Mouse (Mus musculus): Measurements from ENCODE around the gene Ddn.

The Ddn gene

DNA sequence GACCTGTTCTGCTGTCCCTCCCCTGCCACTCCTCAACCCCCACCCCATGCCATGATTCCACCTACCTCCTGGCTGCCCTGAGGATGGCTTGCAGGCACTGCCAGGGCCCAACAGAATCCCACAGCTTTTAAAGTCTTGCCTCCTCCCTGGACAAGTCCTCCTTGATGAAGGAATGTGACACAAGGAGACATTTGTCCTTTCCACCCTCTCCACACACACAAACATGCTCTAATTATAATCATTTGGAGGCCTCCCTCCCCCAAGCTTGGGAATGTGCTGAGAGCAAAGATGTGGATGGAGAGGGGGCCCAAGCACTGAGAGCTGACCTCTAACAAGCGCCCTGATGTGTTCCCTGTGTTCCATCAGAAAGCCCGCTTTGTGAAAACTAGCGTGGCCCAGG is at the start of gene Ddn:
Gene Ddn (minus strand): TSS at position 101 of the 400 bp plus-strand sequence.
- DNase-seq = no peak

DNA sequence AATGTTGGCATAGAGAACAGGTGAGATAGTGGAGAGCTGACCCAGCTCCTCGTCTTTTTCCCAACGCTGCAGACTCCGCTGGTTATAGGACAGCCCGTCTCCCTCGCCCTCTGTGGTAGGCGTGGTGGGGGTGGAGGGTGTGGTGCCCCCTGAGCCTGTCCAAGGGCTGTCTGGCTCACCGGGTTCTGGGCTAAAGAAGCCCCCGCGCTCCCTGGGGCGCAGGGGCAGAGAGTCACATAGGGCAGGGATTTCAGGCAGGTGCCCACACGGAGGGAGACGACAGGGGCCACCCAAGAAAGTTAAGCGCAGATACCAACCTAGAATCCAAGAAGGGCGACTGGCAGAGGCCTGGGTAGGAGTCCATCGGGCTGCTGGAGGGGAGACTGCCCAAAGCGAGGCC is 44.9 kb upstream of the Ddn start:
- DNase-seq = peak in 1 of 2 experiments; percentile 3

DNA sequence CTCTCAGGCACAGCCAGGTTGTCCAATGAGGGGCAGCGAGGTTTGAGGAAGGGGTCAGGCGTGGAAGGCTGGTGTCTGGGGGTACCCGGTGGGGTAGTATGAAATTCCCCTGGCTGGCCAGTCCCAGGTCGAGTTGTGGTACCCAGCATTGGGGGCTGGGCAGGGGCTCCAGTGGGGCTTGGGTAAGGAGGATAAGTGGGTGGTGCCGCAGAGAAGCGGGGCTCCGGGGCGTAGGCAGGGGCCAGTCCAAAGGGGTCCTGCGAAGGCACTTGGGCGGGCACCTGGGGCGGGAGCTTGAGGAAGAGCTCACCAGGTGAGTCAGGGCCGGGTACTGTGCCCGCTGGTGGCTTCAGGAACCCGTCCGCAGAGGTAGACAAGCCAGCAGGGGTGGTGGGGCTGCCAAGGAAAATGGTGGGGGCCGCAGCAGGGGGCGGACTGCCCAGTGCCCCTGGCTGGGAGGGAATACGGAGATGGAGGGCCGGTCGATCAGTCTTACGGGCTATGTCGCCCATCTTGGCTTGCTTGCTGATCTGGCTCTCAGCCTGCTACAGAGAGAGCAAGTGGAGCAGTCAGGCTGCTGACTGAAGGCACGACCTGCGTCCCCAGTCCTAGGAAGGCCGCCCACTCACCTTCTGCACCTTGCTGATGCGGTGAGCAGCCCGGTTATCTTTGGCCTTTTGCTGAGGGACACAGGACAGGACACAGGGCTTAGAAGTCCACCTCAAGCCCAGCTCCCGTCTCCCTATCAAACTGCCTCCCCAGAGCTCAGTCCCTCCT is 44.1 kb upstream of the Ddn start:
- no peak for DNase-seq

DNA sequence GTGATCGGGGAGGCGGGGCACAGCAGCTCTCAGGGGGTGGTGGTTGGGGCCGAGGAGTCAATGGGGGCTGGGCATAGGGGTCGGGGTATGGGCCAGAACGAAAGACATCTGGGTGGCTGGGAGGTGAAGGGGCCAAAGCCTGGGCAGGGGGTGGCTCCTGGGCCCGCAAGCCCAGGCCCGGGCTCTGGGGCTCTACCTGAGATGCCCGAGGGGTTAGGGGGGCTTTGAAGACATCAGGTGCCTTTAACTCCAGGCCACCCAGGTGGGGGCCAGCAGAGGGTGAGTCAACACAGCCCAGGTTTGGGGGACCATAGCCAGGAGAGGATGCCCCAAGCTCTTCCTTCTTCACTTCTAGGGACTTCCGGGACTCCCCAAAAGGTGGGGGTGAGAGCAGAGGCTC is 43.4 kb upstream of the Ddn start:
- DNase-seq = no peak

DNA sequence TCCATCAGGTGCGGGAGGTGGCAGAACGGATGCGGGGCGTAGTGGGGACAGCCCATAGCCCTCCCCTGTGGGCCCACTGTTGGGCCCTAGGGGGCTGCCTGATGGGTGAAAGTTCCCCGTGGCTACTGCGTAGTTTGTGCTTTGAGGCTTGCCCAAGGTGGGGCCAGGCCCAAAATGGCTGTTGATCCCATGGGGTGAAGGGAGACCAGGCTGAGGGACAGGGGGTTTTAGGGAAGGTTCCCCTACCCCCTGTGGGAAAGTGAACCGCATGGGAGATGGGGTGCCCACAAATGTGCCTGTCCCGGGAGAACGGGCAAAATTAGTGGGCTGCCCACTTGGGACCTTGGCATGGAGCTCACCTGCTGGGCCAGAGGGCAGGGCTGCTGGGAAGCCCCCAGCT is 42.8 kb upstream of the Ddn start:
- peak in 1 of 2 experiments; percentile 3 for DNase-seq

DNA sequence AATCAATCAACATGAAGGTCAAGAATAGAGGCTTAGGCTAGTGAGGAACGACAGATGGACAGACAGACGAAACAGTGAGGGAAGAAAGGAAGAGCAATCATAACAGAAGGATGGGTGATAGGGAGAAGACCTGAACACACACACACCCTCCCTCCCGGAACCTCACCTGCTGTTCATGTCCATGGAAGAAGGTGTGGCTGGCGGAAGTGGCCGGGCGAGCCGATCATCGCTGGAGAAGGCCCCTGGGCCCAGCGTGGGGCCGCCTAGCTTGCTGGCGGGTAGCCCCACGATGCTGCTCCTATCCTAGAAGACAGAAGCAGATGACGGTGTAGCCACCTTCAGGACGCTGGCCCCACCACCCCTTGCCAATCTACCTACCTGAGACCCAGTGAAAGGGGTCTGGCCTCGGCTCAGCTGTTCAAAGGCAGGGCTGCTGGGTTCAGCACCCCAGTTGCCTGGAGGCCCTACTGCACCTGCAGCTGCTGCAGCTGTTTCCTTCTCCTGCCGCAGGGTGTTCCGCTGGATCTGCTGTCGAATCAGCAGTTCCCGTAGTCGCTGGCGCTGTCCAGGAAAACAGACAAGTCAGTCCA is 42.0 kb upstream of the Ddn start:
- no peak for DNase-seq

DNA sequence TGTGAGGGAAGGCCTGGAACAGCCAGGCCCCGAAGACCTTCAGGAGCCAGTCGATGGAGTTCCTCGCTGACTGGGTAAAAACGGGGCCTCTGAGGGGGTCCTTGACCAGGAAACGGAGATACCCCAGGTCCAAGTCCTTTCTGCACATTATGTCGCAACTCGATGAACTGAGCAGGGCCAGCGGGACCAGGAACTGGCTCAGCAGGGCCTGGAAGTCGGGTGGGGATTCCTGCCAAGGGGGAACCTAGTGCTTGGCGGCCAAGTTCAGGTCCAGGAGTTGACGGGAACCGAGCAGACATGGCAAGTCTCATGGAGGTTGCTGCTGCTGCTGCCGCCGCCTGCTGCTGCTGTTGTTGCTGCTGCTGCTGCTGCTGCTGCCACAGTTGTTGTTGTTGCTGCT is 41.4 kb upstream of the Ddn start:
- DNase-seq = peak in 1 of 2 experiments; percentile 14

DNA sequence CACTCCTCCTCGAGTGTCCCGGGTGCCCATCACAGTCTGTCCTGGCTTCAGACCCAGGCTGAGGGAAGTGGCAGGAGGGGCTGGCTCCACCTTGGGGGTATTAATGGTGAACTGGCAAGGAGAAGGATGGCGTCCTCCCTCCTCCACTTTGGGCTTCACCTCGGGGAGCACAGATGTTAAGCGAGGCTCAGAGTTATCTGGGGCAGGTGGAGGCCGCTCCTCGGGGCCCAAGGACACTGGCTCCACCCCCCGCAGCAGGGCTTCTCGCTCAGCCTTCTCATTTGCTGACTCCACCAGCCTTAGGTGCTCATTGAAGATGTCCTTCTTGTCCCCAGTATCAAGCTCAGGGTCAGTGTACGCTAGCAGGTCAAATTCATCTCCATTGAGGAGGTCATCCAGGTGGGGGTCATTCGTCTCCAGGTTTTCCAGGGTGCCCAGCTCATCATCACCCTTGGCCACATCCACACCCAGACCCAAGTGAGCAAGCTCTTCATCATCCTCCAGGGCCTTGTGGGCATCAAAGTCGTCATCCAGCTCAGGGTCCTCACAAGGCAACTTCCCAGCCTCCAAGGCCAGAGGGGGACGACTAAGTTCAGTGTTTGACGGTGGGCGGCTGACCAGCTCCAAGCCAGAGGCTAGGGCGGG is 40.8 kb upstream of the Ddn start:
- no peak for DNase-seq

DNA sequence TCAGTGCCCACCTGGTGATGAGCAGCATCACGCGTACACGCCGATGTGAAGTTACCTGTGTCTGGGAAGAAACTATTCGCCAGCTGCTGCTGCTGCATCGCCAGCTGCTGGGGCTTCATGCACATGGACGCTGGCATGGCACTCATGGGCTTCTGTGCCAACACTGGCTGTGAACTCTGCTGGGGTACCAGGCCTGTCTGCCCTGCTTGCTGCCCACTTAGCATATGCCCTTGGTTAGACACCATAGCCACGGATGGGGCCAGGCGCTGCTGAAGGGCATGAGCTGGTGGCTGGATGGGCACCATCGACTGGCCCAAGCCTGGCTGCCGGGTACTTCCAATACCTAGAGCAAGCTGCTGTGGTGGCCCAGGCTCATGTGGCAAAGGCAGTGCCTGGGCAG is 39.9 kb upstream of the Ddn start:
- DNase-seq = no peak

DNA sequence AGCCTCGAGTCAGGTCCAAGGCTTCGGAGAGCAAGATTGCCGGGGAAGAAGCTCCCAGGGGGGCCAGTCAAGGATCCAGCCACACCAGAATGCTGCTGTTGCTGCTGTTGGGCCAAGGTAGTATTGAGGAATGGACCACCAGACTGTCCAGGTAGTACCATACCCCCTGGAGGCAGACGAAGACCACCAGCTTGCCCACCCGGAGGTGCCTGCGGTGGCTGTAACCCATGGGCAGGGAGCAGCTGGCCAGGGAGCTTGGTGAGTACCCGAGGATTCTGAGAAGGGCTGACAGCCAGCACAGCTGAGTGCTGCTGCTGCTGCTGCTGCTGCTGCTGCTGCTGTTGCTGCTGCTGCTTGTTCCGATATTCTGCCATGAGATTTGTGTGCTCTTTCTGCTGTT is 36.9 kb upstream of the Ddn start:
- no peak for DNase-seq

DNA sequence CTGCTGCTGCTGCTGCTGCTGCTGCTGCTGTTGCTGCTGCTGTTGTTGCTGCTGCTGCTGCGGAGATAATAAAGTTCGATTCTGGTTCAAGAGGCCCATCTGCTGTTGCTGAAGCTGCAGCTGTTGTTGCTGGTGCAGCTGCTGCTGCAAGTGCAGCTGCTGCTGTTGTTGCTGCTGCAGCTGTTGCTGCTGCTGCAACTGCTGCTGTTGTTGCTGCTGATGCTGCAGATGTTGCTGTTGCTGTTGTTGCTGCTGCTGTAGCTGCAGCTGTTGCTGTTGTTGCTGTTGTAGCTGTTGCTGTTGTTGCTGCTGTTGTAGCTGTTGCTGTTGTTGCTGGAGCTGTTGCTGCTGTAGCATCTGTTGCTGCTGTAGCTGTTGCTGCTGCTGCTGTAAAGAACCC is 35.9 kb upstream of the Ddn start:
- DNase-seq = no peak

DNA sequence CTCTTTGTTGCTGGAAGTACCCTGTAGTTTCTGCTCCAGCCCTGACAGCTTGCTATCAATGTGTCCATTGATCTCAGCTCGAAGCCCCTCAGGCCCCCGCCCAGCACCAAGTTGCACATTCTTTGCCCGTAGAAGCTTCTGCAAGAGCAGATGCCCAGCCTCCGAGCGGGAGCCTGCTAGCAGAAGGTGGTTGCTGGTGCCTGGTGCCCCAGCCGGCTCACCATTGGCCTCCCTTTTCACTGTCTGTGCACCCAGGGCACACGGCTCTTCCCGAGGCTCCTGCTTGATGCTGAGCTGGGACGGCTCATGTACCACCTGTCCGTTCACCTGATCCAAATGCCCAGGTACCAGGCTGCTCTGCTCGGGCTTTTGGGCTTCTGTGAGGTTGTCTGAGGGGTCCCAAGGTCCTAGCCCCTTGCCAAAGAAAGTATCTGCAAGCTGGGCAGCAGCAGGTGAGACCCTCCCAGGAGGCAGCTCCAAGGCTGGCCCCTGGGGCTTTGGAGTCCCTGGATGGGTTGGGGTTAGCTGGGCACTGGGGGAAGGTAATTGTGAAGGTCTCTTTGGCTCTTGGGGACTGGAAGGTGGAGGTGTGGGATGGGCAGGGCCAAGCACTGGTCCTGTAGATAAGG is 34.4 kb upstream of the Ddn start:
- DNase-seq = no peak

DNA sequence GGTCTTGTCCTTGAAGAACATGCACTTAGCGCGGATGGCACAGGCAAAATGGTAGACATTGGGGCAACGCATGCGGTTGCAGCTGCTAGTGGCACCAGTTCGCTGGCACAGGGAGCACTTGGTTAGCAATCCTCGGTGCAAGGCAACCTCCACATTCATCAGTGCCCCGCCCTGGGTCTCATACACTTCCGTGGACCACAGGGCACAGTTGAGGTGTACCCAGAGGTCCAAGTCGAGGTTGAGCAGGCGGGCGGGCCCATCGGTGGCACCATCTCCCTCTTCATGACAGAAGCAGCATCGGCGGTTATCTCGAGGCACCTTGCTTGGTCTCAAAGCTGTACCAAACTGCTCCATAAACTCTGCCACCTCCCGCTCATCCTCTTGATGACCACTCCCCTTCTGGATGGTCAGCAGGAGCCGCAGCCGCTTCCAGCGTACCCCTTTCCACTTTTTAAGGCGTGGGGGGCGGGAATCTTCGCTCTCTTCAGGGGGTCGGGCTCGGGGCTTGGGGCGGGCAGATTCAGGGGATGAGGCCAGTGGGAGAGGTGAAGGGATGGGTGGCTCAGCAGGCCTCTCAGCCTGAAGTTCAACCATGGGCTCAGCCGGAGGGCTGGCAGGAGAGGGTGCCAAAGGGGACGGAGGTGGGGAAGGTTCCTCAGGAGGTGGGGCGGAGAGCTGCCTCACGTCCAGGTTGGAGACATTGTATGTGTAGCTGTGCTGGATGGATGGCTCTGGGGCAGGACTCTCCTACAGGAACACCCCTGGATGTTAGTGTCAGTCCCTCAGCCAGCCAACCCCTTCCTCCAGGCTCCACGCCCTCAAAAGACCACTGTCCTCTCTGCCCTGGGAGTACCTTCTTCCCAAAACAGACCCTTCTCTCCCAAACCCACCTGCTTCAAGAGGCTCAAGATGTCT is 30.6 kb upstream of the Ddn start:
- peak in 1 of 2 experiments; percentile 5 for DNase-seq

DNA sequence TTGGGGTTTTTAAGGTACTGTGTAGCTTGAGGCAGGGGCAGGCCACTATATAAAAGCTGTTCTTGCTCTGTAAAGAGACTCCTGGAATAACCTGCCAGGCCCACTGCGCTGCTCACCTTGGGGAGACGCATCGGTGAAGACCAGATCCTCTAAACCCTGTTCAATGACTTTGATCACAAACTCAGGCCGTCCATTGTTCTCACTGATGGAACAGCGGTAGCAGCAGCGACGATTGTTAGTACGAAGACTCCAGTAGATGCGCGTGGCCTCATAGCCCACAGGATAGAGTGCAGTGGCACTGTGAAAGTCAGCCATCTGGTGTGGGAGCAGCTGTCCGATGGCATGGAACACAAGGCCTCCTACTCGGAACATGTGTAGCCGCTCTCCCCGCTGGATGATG is 29.9 kb upstream of the Ddn start:
- no peak for DNase-seq

DNA sequence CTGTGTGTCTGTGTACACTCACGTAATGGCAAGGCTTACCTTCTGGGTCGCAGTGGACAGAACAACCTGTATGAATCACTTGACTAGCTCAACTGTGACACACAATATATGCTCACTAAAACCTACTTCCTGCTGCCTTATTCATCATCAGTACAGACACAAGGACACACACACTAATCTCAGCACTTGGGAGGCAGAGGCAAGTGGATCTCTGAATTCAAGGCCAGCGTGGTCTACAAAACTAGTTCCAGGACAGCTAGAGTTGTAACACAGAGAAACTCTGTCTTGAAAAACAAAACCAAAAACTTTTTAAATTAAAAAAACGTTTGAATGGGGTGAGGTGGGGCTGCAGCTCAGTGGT is 28.4 kb upstream of the Ddn start:
- no peak for DNase-seq

DNA sequence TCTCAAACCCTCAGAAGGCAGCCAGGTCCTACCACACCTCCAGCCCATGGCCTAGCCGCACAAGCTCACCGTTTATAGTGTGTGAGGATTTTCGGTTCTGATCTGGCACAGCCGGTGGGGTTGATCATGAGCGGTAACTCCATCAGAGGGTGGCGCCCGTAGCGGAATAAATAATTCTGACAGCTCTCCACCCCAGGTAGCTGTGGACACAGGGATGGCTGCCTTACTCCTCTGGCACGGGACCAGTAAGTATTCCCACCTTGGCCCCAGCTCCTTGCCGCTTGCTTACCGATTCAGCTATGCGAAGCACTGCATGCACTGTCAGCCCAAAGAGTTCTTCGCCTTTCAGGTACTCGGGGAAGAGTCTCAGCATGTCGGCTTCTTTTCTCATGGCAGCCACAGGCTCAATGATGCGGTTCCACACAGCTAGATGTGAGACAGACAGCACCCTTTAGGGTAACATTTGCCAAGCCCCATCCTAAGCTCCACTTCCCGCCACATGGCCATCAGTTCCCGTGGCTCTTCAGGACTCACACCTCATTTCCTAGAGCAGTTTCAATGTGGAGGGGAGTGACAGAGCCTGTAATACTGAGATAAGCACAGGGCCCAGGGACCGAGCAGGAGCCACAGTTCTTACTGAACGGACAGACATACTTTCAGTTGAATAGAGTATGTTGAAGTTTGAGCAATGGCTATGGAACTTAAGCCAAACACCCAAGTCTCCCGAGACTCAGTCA is 27.9 kb upstream of the Ddn start:
- no peak for DNase-seq

DNA sequence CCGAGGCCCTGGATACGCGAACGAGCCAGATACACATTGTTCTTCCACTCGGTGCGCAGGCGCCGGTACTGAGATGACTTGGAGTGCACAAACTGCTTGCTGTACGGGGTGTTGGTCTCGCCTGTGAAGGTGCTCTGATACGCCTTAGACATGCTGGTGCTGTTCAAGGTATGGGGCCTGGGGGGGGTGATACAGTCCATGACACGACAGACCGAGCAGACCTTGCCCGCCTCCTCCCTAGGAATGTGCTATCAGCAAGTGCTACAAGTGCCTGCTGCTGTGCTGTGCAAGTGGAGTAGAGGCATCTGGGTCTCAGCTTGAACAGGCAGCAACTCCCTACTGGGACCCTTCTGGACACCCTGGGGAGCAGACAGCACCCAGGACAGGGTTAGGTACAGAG is 26.0 kb upstream of the Ddn start:
- DNase-seq = no peak

DNA sequence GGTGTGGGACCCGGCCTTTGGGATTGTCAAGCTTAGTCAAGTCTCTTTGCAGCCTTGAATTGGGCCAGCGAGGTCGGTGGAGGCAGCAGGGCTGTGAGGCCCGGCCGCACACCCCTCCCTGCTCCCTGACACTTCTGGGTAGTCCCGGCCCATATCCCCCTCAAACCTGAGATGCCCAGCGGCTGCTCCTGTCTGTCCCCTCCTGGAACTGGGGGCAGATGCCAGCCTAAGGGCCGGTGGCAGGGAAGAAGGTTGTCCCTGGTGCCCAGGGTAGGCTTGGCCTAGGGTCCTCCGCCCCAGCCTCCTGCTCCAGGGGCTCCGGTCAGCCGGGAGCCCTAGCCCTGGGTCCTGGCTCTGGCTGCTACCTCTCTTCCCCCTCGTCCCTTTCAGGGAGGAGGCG is 24.8 kb upstream of the Ddn start:
- DNase-seq = no peak

DNA sequence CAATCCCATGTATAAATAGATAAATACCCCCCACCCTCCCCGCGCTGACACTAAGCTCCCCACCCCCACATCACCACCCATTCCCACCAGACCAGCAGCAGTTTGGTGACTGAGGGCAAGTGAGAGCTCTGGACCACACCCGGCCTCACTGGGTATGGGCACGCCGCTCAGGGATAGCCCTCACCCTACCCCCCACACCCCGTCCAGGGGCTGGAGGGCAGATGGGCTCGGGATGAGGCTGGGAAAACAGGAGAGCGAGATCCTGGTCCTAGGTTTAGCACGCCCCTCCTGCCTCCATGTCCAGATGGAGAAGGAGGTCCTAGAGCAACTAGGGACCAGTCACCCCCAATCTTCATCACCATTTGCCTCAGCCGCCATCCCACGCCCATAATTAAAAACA is 24.0 kb upstream of the Ddn start:
- DNase-seq = no peak

DNA sequence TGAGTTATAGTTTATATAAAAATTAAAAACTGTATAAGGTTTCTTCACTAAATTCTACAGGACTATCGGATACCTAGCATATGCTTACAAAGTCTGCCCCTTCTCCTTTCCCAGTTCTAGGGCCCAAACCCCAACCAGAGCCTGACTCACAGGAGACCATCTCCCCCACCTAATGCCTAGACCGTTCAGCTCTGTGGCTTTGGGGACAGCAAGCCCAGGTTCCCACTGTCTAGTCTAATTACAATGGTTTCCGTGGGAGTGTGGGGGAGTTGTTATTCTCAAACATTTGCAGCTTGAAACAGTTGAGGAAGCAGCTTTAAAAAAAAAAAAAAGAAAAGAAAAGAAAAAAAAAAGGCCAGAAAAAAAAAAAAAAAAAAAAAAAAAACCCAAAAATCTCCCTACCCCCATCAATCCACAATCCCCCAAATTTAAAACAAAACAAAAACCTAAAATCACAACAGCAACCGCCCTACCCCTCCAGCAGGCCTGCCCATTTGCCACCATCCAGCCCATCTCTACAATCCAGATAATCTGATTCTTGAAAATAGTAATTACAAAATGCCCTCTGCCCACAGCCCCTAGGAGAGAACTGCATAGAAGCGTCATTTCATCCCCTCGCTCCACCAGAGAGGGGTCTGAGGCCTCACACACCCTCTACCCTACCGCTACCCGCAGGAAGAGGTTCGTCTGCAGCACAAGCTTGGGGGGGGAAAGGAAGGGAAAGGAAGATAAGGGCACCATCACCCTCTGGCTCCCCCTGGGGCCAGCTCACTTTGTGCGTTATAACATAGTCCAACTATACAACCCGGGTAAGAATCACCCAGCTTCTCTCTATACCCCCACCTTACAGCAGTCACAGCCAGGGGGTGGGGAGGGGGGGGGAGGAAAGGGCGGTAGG is 23.1 kb upstream of the Ddn start:
- no peak for DNase-seq

DNA sequence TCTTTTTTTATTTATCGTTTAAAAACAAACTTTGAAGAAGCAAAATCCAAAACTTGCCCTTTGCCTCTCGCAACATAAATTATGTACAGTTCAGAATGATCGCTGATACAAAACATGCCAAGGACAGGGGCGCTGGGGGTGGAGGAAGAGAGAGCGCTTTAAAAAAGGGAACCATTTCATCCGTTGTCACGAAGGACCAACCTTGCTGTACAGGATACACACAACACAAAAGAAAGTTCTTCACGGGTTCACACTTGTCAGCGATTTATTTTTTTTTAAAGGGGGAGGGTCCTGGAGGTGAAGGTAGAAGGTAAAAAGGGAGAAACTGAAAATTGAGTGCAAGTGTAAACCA is 22.4 kb upstream of the Ddn start:
- DNase-seq = no peak

All from lung, adult 18-20 months (tissue).